Mouse (Mus musculus): ENCODE measurements at regions not wholly inside any gene's neighbourhood (a gene's known extent, or its start where the extent isn't known, plus 50 kb on each side); places are given as distances from the start of the nearest gene placed in this dataset.

GRCm38 (mm10) chr2:139356280-139357010 lies 137.3 kb upstream of the Sptlc3 start:
- no peak for DNase-seq (ENCODE audit: low spot score in 2 of 2)

- DNase-seq (ENCODE audit: low spot score in 2 of 2): no peak
Observed at GRCm38 (mm10) chr2:139362245-139362847, 131.4 kb upstream of the Sptlc3 start.

- DNase-seq (ENCODE audit: low spot score in 2 of 2): no peak
Observed at GRCm38 (mm10) chr2:139370070-139370469, 123.6 kb upstream of the Sptlc3 start.

GRCm38 (mm10) chr2:139380285-139380684 lies 113.4 kb upstream of the Sptlc3 start:
- no peak for DNase-seq (ENCODE audit: low spot score in 2 of 2)

- peak; percentile 46 to 50 for DNase-seq (ENCODE audit: low spot score in 2 of 2)
Observed at GRCm38 (mm10) chr2:139381628-139382027, 112.1 kb upstream of the Sptlc3 start.

- no peak for DNase-seq (ENCODE audit: low spot score in 2 of 2)
Observed at GRCm38 (mm10) chr2:139413559-139413958, 80.2 kb upstream of the Sptlc3 start.

GRCm38 (mm10) chr2:139417506-139417905 lies 76.2 kb upstream of the Sptlc3 start:
- DNase-seq (ENCODE audit: low spot score in 2 of 2): no peak

GRCm38 (mm10) chr2:139422678-139423077 lies 71.0 kb upstream of the Sptlc3 start:
- no peak for DNase-seq (ENCODE audit: low spot score in 2 of 2)

- DNase-seq (ENCODE audit: low spot score in 2 of 2): no peak
Observed at GRCm38 (mm10) chr2:139423413-139423812, 70.3 kb upstream of the Sptlc3 start.

Small RNA genes lying in the stretch of these regions (microRNA-seq; reads per million reads assigned to microRNA genes)
- gene Mir1952 (ENCODE audit: borderline number of aligned reads in 2 of 2): 0 reads per million in 2 experiments

Data from adrenal gland, adult 18-20 months (tissue).